In the genomic region with DNA sequence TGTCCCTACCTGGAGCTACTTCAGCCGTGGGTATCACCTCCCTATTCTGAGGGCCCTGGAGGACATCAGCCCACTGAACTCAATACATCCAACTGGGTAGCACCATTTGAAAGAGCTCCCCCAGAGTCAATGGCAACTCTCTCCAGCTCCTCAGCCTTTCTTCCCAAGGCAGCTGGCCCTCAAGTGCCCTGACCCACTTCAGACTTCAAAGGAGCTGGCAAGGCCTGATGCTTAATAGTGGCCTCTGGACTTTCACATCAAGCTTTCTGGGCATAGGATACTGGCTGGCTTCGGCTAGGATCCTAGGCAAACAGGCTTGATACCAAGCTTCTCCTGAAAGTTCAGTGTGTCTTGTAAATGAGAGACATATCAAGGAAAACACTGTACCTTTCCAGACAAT, we compare ENCODE assay signal across 16 mouse cellular contexts. TPM values are rescaled to one million over a fixed set of nuclear protein-coding genes. Genes with fewer than 3 reads are reported as not detected.
DNase-seq lines count a peak whose midpoint lies in the region; ATAC-seq and TF ChIP-seq lines count a peak whose summit lies in the region.
"Had no signal": no experiment of that assay in that cellular context is flagged by ENCODE, and none has a peak within 500 bp of the region (broad histone marks: within the 10 kb centered on the region; RNA-seq: fewer than 3 reads in every experiment).

No protein-coding gene starts in this region.

- H3K27ac ChIP-seq in liver, adult 2 months (replicated peaks; ENCODE audit: insufficient read depth, low read depth, low read length): no peak overlapping the region
- peak overlapping the region; percentile 25; the same call in 1 of the 2 replicates for H3K27ac ChIP-seq in lung, embryonic 16.5 days (ENCODE audit: low read length)
- H3K27ac ChIP-seq: hindbrain, embryonic 10.5 days; midbrain, embryonic 15.5 days had no signal

- H3K4me3 ChIP-seq in liver, adult 2 months (ENCODE audit: insufficient read depth, low read depth, low read length): no peak overlapping the region
- H3K4me3 ChIP-seq in lung, embryonic 16.5 days (ENCODE audit: low read length): no peak overlapping the region
- H3K4me3 ChIP-seq: hindbrain, embryonic 10.5 days; midbrain, embryonic 15.5 days; myocyte had no signal

- H3K9me3 ChIP-seq in lung, embryonic 16.5 days (ENCODE audit: control insufficient read depth, low read length): no peaks in the 10 kb centered on the region
- H3K9me3 ChIP-seq: hindbrain, embryonic 10.5 days; midbrain, embryonic 15.5 days had no signal

- 73% methylated on average over 2 of the region's 2 CpGs for WGBS in liver, adult 2 months
- WGBS in lung, embryonic 16.5 days: 60% methylated on average over 2 of the region's 2 CpGs

- ATAC-seq in lung, embryonic 16.5 days (ENCODE audit: low read depth): no peak
- ATAC-seq: midbrain, embryonic 15.5 days had no signal

- DNase-seq in kidney, adult 9 months: peak; percentile 38
- no peak for DNase-seq in kidney, postnatal 14 days
- peak; percentile 30 for DNase-seq in liver, adult 2 months (ENCODE audit: extremely low read depth, low read depth, low spot score)
- DNase-seq in liver: no peak
- peak; percentile 67 to 82 for DNase-seq in lung, postnatal 4 days
- no peak for DNase-seq in left cerebral cortex, postnatal 4 days
- DNase-seq: cerebellum, adult 8-10 months; gastrocnemius, postnatal 25 days; right cerebral cortex, postnatal 4 days had no signal

- H3K4me1 ChIP-seq in liver, adult 2 months (ENCODE audit: control insufficient read depth, insufficient read depth, low read length): peaks cover 4% of the 10 kb centered on the region; the same call in 1 of the 2 replicates
- peaks cover 29% of the 10 kb centered on the region for H3K4me1 ChIP-seq in lung, embryonic 16.5 days (replicated peaks; ENCODE audit: control insufficient read depth, insufficient read depth, low read length)

- H3K27me3 ChIP-seq in liver, adult 2 months (ENCODE audit: control insufficient read depth, insufficient read depth, low read length): no peaks in the 10 kb centered on the region
- H3K27me3 ChIP-seq in lung, embryonic 16.5 days (ENCODE audit: control insufficient read depth, insufficient read depth, low read depth, low read length): no peaks in the 10 kb centered on the region
- H3K27me3 ChIP-seq: midbrain, embryonic 15.5 days had no signal

- TF ChIP-seq POLR2A in liver, adult 2 months (IDR thresholded peaks at IDR 0.05; ENCODE audit: extremely low read depth, insufficient read depth, low read length): no peak

- H3K4me2 ChIP-seq in lung, embryonic 16.5 days (ENCODE audit: low read depth, low read length): no peak overlapping the region
- H3K4me2 ChIP-seq: midbrain, embryonic 15.5 days had no signal

- H3K79me2 ChIP-seq in liver, adult 2 months (ENCODE audit: control insufficient read depth, insufficient read depth, low read length): no peaks in the 10 kb centered on the region

- H3K36me3 ChIP-seq in liver, adult 2 months (ENCODE audit: control insufficient read depth, insufficient read depth, low read length): no peaks in the 10 kb centered on the region
- H3K36me3 ChIP-seq in lung, embryonic 16.5 days (ENCODE audit: control insufficient read depth, insufficient read depth, low read length): no peaks in the 10 kb centered on the region
- H3K36me3 ChIP-seq: hindbrain, embryonic 10.5 days; midbrain, embryonic 15.5 days had no signal

- no peak for TF ChIP-seq CTCF in liver, adult 2 months (IDR thresholded peaks at IDR 0.05; ENCODE audit: low read depth, low read length)

- intact Hi-C loops in left cerebral cortex, postnatal 4 days (cut with DNase I): no loop called here

- no peak overlapping the region for H3K9ac ChIP-seq in liver, adult 2 months (ENCODE audit: low read depth, low read length)
- H3K9ac ChIP-seq in lung, embryonic 16.5 days (ENCODE audit: low read length): no peak overlapping the region
- H3K9ac ChIP-seq: midbrain, embryonic 15.5 days had no signal

RNA-seq across cellular contexts. Expression of gene Elf5, which starts 23.6 kb away (rescaled TPM):
- not detected in 2 replicates for total RNA-seq in liver, adult 2 months (2014; rRNA removed)
- not detected in 2 replicates for polyA plus RNA-seq in liver, adult 2 months (2012; rRNA removed)
- polyA plus RNA-seq in lung, embryonic 16.5 days (2015; fragmentation: Nextera tagmentation; extraction: Ambion mirVana): 8.5 and 8.8 TPM in 2 replicates
- total RNA-seq in left cerebral cortex, postnatal 4 days (2021): under 1 TPM; 0.24 to 0.50 TPM
- total RNA-seq: gastrocnemius, postnatal 25 days; megakaryocyte-erythroid progenitor cell, adult 5-6 weeks had no signal
- polyA plus RNA-seq: heart, postnatal 0 days; hindbrain, embryonic 10.5 days; midbrain, embryonic 15.5 days; myocyte; neural tube, embryonic 14.5 days had no signal

RNA-seq across cellular contexts. Expression of gene Cat, which starts 49.9 kb away (rescaled TPM):
- total RNA-seq in liver, adult 2 months (2014; rRNA removed): 1,807 and 1,852 TPM in 2 replicates
- polyA plus RNA-seq in liver, adult 2 months (2012; rRNA removed): 1,476 and 1,516 TPM in 2 replicates
- polyA plus RNA-seq in lung, embryonic 16.5 days (2015; fragmentation: Nextera tagmentation; extraction: Ambion mirVana): 109 and 112 TPM in 2 replicates
- 10 to 100 TPM; 80.5 to 83.4 TPM for total RNA-seq in left cerebral cortex, postnatal 4 days (2021)

Comparison
In these comparisons a context has a peak if more than half of its experiments do, and no peak if none do; other contexts are left out.
1. DNase-seq: peak in kidney, adult 9 months (single experiment), liver, adult 2 months (single experiment) and lung, postnatal 4 days (2 of 2); none in kidney, postnatal 14 days (single experiment), liver (single experiment) and left cerebral cortex, postnatal 4 days (single experiment).
2. RNA of gene Cat, which starts 49.9 kb away (total RNA-seq): 1,807 to 1,852 TPM in liver, adult 2 months; 80.5 to 83.4 TPM in left cerebral cortex, postnatal 4 days; every median in the first group is over 10 times any median in the second.